Mouse (Mus musculus) adrenal gland, postnatal 36 days (tissue): ENCODE data around the gene Zranb3. TPM values are rescaled to one million over a fixed set of nuclear protein-coding genes. Genes with fewer than 3 reads are reported as not detected.
"Not testable (repeated sequence)": the region's sequence is repeated elsewhere in the genome, so short reads cannot be mapped to it uniquely, and the experiment has no call there.

Source experiments
- DNase-seq, 2 experiments: peaks; one replicate each; pipeline ENCODE4 v3.0.0; 2021; ENCODE audit warnings: mixed read lengths in 1 of 2
- total RNA-seq, 2 experiments: library from RNA; stranded (reverse); gene quantifications; 2 replicates each; pipeline ENCODE4 v1.2.3; 2021

Zranb3 gene
- total RNA-seq, 2 experiments from 2014 or later, result 4.3 to 4.6 TPM

DNA sequence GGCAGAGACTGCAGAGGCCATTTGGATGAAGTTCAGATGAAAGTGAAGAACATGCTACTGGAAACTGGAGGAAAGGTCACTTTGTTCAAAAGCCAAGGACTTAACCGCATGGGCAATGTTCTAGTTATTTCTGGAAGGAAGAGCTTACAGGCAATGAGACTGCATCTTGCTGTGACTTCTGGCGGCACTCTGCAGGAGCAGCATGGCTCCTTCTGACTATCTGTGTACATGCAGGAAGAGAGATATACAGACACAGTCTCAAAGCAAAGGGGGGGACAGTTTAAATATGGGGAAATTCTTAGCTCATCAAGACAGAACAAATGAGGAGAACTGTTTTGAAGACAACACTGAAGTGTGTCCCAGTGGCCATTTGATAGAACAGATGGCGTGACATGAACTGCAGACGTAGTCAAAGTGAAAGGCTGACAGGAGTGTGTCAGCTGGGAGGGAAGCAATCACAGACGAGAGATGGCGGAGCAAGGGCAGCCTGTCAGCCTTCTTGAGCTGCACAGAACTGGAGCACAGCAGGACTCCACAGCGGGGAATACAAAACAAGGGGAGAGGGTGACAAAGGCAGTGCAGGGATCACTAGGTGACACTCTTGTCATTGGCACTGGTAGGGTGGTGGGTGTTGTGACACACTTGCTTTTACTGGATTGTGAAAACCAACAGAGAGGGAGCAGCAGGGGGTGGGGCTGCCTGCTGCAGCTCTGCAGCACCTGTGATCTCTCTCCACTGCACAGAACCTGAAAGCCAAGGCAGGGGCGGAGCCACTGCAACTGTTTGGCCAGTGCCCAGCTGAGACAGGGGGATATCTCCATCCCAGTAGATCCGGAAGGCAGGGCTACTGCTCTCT lies 112.7 kb downstream of the Zranb3 start:
- DNase-seq, result peak; percentile 25 to 62

DNA sequence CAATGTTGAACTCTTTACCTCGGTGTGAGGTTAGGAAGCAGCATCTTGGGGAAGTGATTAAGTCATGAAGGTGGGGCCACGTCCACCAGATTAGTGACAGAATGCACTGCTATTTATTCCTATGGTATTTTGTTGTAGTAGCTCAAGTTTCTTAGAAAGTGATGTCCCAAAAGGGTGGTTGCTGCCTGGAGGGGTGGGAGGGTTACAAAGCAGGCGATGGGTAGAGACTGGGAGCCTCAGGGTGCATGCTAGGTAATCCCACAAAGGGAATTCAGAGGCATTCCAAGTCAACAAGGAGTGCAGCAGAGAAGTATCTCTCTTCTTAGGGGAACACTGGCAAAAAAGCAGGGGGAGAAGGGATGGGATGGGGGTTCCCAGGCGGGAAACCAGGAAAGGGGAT lies 113.5 kb downstream of the Zranb3 start:
- DNase-seq, result no peak

DNA sequence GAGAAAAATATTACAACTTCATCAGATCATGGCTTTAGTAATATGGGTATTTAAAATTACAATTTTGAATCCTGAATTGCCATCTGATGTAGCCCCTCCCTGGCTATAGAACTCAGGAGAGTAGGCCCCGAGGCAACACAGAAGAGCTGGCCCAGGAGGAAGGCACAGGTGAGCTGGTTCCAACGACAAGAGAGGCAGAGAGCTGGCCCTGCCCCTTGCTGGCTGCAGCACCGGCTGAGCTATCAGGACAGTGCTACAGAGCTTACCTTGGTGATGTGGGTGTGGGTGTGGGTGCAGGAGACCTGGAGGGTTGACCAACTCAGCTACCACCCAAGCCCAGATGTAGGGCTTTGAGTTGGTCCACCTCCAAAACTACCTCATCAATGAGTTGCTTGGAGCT lies 114.6 kb downstream of the Zranb3 start:
- no peak for DNase-seq

DNA sequence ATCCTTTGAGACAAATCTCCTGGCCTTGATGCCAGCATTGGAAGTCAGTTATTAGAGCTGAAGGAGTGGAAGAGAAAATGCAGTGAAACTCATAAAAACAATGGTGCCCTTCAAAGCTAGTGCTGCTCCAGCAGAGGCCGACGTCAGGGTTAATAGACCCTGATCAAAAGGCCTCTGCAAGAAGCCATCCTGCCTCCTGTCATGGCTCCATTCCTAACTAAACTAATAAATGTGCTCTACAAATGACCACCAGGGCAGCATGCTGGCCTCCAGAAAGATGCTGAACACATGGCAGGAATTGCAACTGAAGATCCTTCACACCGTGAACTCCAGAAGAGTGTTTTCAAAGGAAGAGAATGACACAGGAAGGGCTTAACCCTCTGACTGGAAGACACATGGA lies 117.5 kb downstream of the Zranb3 start:
- no peak for DNase-seq

DNA sequence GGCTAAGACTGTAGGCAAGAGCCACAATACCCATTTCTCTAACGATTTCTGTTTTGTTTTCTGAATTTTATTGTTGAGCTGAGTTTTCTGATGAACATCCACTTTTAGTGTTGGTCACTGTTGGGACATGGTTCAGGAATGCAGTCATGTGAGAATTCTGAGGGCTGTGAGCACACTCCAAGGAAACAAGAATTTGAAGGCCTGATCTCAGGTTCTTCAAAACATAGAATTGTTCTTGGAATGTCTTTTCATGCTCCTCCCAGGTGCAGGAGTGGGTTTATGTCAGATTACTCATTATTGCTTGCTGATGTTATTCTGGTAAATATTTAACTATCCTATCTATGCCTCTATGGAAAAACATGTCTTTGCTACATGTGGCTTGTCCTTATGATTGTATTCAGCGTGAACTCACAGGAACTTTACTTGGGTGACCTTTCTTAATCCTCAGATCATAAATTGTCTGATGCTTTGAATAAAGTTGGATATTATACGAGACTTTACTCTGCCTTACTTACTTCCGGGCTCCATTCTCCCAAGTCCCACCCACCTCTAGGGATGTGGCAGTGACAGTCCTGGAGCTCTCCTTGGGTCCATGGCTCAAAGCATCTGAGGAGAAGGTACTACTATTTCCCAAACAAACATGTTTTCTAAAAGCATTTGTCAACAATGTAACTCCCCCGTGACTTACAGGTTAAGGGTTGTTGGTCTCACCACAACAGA lies 119.4 kb downstream of the Zranb3 start:
- no peak for DNase-seq

DNA sequence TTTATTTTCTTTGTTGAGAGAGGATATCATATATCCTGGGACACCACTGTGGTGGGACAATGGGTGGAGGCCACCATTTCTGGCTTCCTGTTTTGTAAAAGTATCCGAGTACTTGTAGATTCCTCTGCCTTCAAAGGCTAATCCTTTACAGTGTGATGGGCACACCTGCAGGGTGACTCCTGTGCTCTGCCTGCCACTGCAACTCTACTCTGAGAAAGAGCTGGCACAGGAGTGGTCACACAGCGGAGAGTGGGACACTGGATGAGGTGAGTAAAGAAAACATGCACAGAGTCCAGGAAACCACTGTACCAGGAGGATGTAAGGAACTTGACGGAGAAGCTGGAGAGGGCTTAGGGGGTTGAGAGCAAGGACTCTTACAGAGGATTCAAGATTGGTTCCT lies 120.6 kb downstream of the Zranb3 start:
- no peak for DNase-seq

DNA sequence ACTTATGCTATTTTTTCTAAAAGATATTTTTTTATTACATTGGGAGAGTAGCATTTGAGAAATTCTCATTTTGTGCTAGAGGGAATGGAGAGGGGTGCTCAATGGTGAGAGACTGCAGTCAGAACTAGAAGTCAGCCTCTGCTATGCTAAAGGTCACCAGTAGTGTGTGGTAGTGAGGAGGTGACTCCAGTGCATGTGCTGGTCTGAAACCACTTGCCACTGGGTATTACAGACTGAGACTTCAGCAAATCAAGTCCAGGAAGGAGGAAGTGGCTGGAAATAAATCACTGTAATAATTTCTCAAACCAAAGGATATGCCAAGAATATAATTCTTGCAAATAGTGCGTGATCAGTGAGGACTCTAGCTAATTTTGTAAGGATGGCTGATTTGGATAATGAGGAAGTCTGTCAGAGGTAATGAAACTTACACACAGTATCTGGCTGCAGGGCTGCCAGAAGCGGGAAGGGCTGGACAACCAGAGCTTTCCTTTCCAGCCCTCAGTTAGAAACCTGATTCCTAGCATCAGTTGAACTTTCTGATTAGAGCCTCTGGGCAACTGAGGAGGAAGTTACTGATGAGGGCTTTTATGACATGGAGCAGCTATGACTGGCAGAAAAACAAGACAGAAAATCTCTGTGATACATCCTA lies 121.8 kb downstream of the Zranb3 start:
- no peak for DNase-seq

DNA sequence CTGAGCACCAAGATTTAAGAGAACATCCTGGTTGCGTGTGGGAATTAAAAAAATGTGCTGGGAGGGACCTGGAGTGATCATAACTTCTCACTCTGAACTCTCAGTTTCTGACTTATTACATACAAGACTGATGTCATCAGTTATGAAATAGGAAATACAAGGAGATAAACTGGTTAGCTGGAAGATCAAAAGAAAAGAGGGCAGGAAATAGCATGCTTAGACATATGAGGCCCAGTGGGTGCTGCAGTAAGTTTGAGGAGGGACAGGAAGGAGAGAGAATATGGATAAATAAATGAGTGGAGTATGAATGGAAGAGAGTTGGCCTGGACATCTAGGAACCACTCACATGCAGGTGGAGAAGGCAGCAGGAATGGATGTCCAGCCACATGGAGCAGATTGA lies 124.7 kb downstream of the Zranb3 start:
- no peak for DNase-seq

DNA sequence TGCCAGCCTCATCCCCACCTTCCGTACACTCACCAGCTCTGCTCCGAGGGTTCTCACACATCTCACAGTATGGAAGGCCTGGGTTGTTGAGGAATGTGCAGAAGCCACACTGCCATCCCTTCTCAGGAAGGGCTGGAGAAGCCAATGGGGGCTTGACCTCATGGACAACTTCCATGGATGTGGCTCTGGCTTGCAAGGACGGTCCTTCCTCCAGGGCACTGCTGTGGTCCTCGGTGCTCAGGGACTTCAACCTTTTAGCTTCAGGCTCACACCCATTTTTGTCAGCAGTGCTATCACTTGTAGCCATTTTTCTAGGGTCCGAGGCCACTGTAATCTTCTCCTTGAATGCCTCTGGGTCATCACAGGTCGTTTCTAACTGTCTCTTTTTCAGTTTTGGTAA lies 126.7 kb downstream of the Zranb3 start:
- DNase-seq, result no peak

DNA sequence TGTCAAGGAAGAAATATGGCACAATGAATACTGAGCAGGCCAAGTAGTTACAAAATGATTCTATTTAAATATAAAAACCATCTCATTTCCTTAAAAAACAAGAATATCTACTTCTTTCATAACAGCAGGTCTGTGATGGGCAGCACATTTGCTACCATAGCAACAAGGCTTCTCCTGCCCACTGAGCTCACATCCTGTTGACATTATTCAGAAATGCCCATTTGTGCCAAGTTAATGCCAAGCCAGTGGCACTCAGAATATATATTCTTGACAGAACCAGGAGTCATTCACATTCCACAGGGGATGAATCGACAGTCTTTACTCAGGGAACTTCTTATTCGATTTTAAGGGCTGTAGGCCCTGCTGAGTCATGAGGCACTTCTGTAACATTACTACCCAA lies 127.2 kb downstream of the Zranb3 start:
- peak; percentile 49 to 55 for DNase-seq

DNA sequence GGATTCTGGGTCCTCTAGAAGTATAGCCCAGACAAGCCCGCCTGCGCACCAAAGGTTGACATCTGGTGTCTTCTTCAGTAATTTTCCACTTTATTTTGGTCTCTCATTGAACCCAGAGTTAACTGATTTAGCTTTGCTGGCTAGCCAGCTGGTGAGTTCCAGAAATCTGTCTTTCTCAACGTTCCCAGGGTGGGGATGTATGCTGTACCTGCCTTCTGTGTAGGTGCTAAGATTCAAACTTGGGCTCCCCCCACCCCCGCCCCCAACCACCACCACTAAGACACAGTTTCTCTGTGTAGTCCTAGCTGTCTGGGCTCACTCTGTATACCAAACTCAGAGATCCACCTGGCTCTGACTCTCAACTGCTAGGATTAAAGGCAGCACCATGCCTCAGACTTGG lies 128.8 kb downstream of the Zranb3 start:
- DNase-seq, result no peak

DNA sequence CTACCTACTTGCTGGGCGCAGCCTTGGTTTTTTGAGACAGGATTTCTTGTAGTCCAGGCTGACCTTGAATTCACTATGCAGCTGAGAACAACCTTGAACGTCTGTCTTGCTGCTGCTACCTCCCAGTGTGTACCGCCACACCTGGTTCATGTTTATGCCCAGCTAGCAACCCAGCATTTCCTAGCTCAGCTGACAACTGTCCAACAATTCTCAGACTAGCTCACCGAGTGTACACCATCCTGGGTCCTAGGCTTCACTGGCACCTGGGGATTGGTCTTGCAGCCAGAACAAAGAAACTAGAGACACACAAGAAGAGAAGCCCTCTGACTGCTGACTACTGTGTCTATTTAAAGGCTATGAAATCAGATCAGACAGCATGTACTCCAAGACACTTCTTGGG lies 132.0 kb downstream of the Zranb3 start:
- no peak for DNase-seq

DNA sequence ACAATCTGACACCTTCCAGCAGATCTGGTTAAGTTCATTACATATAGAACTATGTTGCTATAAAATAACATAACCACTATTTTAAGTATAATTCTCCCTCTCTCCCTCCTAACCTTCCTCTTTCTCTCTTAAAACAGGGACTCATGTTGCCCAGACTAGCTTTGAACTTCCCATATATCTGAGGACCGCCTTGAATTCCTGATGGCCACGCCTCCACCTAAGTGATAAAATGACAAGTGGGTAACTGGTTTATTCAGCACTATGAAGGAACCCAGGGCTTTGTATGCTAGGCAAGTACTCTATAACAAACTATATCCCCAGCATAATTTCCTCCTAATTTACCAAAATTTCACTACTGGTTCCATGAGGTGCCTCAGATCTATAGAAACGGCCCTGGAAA lies 139.5 kb downstream of the Zranb3 start:
- DNase-seq, result no peak

DNA sequence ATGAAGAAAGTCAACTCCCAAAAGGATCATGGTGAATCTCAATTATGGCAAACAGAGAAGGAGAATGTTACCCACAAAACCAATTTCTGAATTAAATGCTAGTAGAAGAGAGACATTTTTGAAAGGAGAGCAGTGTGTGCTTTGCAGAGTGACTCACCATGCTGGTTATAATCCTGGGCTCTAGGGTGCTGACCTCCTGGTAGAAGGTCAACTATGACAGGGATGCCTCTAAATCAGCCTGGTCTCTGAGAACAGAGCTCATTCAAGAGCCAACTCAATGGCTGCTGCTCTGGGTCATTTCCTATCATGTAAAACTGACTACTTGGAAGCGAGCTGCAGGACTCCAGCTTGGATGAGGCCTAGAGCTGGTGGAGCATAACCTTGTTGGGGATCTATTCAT lies 141.7 kb downstream of the Zranb3 start:
- DNase-seq, result peak; percentile 47 to 54

DNA sequence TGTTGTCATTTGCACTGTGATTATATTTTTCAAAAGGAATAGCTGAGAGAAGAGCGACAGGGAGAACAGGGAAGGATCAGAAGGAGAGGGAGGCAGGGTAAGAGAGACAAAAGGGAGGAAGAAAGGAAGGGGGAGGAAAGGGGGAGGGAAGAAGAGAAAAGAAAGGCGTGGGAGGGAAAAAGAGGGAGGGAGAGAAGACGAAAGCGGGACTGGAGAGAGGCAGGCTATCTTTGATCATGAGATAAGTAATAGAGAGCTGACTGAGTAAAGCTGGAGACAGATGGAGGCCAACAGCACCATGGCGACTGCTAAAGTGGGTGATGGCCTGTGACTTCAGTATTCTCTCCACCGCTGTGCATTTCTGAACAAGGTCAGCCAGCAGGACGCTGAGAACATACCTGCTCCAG lies 143.5 kb downstream of the Zranb3 start:
- no peak for DNase-seq

DNA sequence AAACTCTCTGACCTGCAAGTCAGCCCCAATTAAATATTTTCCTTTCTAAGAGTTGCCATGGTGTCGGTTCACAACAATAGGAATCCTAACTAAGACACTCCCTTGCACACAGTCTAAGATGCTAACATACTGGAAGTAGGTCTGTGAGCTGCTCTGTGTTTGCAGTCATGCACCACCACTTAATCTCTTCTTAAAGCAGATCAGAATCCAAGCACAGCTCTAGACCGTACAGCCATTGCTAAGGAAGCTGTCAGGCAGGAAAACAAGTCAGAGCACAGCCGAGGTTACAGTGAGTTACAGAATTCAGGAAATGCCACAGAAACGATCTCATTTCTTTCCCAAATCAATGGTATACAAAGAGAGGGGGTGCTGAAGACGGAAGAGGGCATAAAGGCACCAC lies 144.0 kb downstream of the Zranb3 start:
- no peak for DNase-seq

DNA sequence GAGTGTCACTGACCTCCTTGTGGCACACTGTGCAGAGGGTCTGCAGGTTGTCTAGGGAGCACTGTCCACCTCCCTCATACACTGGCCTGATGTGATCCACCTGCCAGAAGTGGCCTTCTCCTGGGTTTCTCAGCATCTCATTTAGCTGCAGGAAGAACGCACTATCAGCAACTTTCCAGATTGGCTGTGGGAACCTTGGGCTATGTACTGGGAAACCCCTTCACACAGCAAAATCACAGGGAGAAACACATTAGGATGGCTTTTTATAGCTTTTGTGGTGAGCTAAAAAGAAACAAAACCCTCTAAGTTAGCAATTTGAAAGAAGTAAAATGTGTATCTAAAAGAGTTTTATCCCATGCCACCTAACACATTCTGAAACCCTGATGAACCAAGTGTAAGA lies 146.3 kb downstream of the Zranb3 start:
- no peak for DNase-seq

DNA sequence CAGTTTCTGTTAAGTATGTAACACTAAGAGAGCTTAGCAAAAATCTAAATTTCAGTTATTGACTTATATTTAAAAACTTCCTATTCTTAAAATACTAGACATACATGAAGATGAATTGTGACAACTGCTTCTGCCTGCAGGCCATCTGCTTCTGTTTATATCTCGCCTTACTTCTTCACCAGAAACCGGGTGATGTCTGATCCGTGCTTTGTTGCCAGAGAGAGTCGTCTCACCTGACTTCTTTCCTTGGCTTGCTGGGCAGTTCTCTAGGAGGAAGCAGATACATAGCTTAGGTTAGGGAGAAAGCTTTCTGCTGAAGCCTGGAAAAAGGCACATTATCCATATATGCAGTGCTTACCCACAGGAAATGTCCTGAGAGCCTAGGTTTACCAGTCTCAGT lies 148.0 kb downstream of the Zranb3 start:
- DNase-seq, result no peak

DNA sequence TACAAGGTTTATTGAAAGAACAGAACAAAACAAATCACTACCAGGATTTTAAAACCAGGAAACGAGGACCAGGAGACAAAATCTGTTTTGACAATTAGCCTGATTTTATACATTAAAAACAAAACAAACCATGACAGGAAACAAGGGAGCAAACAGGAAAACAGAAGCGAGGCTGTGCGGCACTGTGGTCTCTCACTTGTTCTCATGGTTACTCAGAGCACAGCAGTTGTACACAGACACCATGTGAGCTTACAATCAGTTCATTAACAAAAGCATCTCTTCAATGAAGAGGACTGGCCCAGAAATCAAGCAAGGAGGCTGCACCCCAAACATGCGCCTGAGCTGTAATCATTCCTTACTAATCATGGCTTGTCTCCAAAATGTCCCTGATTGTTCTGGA lies 148.6 kb downstream of the Zranb3 start:
- DNase-seq, result not testable (repeated sequence)

DNA sequence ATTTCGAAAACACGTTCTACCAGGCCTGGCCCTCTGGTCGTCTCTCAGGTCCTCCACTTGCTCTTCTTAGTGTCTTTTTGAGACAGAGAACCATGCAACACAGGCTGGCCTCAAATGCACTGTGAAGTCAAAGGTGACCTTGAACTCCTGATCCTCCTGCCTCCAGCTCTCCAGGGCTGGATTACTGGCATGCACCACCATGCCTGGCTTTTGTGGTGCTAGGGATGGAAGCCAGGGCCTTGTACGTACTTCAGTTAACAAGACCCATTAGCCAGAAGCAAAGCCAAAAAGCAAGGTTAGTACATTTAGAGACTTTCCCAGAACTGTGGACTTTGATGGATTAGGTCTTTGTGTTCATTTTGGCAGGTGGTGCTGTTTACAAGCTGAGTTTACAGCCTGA lies 150.6 kb downstream of the Zranb3 start:
- DNase-seq, result no peak

DNA sequence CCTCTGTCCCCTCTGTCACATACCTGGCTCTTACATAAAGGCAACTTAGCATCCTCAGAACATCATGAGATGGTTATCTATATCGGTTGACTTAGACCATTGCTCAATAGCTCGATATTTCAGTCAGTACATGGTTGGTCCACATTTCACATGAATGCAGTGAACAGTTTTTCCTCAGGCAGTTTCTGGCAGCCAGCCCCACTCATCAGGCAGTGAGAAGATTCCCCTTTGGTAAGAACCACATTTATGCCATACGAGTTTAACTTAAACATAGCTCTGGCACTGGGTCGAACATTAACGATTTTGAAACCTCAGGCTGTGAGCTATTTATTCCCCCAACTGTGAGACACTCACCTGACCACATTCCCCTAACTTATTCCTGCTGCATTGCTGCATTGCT lies 154.1 kb downstream of the Zranb3 start:
- DNase-seq, result no peak

DNA sequence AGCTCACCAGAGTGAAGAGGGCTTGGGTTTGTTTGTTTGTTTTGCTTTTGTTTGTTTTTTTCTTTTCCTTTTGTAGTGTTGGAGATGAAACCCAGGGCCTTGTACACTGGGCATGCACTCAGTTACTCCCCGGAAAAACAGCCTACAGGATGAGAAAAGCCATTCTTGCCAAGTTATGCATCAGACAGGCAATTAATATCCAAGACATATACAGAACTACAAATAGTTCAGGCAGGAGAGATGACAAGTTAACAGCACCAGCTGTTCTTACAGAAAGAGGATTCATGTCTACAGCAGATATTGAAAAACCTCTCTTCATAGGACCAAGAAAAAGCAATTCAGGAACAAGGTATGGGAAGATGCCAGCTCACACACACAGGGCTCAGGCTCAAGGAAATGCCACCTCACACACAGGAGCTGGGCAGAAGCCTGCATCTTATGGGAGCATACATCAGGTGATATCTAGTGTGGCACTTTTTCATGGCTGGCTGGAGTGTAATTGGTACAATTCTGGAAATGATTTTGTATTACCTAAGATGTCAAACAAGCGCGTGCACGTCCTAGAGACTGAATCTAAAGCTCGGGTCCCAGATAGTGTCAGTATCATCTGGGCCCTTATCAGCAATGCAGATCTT lies 156.1 kb downstream of the Zranb3 start:
- DNase-seq, result no peak
